Mouse (Mus musculus) forebrain, embryonic 13.5 days (tissue): ENCODE data around the gene Akr1e1. TPM values are rescaled to one million over a fixed set of nuclear protein-coding genes. Genes with fewer than 3 reads are reported as not detected.

Experiments used
- ATAC-seq: fragments of 200-750 bp; cut with Nextera tagmentation; 2 replicates; pipeline ENCODE4 v1.8.0; 2017
- H3K27ac ChIP-seq: fragments of 300-500 bp; sonication (generic); 2 replicates; pipeline ENCODE4 v1.5.1; 2015; ENCODE audit warnings: inconsistent platforms, mild to moderate bottlenecking, moderate library complexity
- H3K27me3 ChIP-seq: fragments of 300-500 bp; sonication (generic); 2 replicates; pipeline ENCODE4 v1.6.1; 2015; ENCODE audit warnings: mild to moderate bottlenecking, inconsistent platforms
- H3K36me3 ChIP-seq: fragments of 300-500 bp; sonication (generic); 2 replicates; pipeline ENCODE4 v1.6.1; 2015; ENCODE audit warnings: mild to moderate bottlenecking, inconsistent platforms; ENCODE audit not compliant: poor library complexity, severe bottlenecking
- H3K4me1 ChIP-seq: fragments of 300-500 bp; sonication (generic); 2 replicates; pipeline ENCODE4 v1.6.1; 2015; ENCODE audit warnings: inconsistent platforms
- H3K4me2 ChIP-seq: fragments of 300-500 bp; sonication (generic); 2 replicates; pipeline ENCODE4 v1.6.1; 2015; ENCODE audit warnings: inconsistent platforms, mild to moderate bottlenecking, moderate library complexity
- H3K4me3 ChIP-seq: fragments of 300-500 bp; sonication (generic); 2 replicates; pipeline ENCODE4 v1.5.1; 2015; ENCODE audit warnings: mild to moderate bottlenecking, inconsistent platforms
- H3K9ac ChIP-seq: fragments of 300-500 bp; sonication (generic); 2 replicates; pipeline ENCODE4 v1.6.1; 2015; ENCODE audit warnings: mild to moderate bottlenecking, inconsistent platforms
- H3K9me3 ChIP-seq: fragments of 300-500 bp; sonication (generic); replicated peaks from 2 replicates; pipeline ENCODE4 v1.6.1; 2016; ENCODE audit warnings: inconsistent platforms
- WGBS: fragments of 180-500 bp; shearing (Covaris S2); methylation state at CpG from one replicate; pipeline ENCODE4 v1.1.7; 2015; 5-methylcytosine and 5-hydroxymethylcytosine counted together
- polyA plus RNA-seq: library from polyadenylated mRNA; unstranded; fragments of >200 nt; fragmentation: Nextera tagmentation; extraction: Ambion mirVana; gene quantifications from 2 replicates; pipeline ENCODE4 v1.2.1, GENCODE M21; 2015

The Akr1e1 gene
- polyA plus RNA-seq, 1 experiment from 2014 or later = 44.7 TPM

DNA sequence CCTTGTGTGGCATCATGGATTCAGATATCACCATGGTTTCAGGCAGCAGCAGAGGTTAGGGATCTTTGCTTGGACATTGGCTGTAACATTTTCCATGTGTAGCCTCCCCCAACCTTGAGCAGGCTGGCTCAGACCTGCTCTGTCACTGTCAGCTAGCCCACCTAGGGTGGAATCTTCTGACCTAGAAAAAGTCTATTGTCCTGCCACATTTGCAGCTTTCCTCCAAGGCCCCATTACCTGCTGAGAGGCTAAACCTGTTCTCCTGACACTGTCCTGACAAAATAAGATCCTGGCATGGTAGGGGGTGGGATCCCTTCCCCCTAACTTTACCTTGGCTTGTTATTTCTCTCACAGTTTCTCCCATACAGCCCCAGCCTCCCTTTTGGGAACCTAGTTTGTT, 48.5 kb downstream of the Akr1e1 start:
- Histone ChIP-seq H3K4me2 (no peak overlapping the region), H3K36me3 (no peaks in the 10 kb centered on the region), H3K4me1 (no peaks in the 10 kb centered on the region), H3K9ac (no peak overlapping the region), H3K9me3 (no peaks in the 10 kb centered on the region), H3K4me3 (no peak overlapping the region), H3K27ac (no peak overlapping the region), H3K27me3 (no peaks in the 10 kb centered on the region)
- ATAC-seq = no peak

DNA sequence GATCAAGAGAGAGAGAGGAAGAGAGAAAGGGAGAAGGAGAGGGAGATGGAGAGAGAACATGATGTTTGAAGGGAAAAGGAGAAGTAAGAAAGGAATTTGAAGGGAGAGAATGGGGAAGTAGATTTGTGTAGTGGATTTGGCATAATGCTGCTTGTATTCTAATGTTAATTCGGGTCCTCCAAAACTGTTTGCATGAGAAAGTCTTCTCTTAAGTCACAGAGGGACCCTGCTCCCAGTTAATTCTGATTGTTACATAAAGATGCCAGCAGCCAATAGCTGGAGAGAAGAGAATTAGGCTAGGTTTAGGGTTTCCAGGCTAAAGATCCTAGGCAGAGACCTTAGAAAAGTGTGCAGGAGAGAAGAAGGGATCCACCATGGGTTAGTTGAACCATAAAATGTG, 49.8 kb downstream of the Akr1e1 start:
- no peak overlapping the region for H3K27ac ChIP-seq
- H3K4me2 ChIP-seq = no peak overlapping the region
- no peaks in the 10 kb centered on the region for H3K27me3 ChIP-seq
- WGBS = 59% methylated on average over 1 of the region's 1 CpGs
- no peak overlapping the region for H3K9ac ChIP-seq
- no peaks in the 10 kb centered on the region for H3K4me1 ChIP-seq
- no peaks in the 10 kb centered on the region for H3K36me3 ChIP-seq
- no peak for ATAC-seq
- no peaks in the 10 kb centered on the region for H3K9me3 ChIP-seq
- H3K4me3 ChIP-seq = no peak overlapping the region

Other genes starting within 250 kb of the Akr1e1 start
- gene Akr1c6, start 174.9 kb downstream of the Akr1e1 start, polyA plus RNA-seq = not detected in 2 replicates
- not detected in 2 replicates for gene Akr1c20, start 85.8 kb downstream of the Akr1e1 start, polyA plus RNA-seq
- gene Akr1c21, start 35.1 kb downstream of the Akr1e1 start, polyA plus RNA-seq = not detected in 2 replicates